ENCODE assay signal across 16 mouse cellular contexts in the genomic region with DNA sequence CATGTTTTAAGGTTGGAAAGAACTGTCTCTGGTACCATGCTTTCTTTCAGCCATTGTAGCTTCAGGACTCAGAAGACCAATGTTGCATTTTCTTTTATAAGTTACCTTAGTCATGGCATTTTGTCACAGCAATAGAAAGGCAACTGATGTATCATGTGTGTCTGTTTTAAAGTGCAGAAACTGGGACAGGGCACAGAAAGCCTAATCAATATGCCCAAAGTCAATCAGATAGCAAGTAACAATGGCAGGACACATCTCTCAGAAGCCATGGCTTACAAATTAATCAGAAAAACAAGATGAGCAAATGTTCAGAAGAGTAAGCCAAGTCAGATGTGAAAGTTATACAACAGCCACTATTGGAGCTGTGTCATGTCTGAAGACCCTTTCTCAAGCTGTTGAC.
A peak's percentile ranks its signal among the peaks of the same experiment; 100 is the strongest.
DNase-seq lines count a peak whose midpoint lies in the region; TF ChIP-seq lines count a peak whose summit lies in the region.
"Had no signal": no experiment of that assay in that cellular context is flagged by ENCODE, and none has a peak within 500 bp of the region (broad histone marks: within the 10 kb centered on the region; RNA-seq: fewer than 3 reads in every experiment).

No protein-coding gene starts in this region.

- H3K36me3 ChIP-seq in liver, adult 2 months (ENCODE audit: control insufficient read depth, insufficient read depth, low read length), result no peaks in the 10 kb centered on the region
- H3K36me3 ChIP-seq: G1E had no signal

- no peaks in the 10 kb centered on the region for H3K27me3 ChIP-seq in liver, adult 2 months (ENCODE audit: control insufficient read depth, insufficient read depth, low read length)
- H3K27me3 ChIP-seq: CH12.LX, Patski had no signal

- DNase-seq in liver, adult 2 months (ENCODE audit: extremely low read depth, low read depth, low spot score), result peak; percentile 84
- DNase-seq in liver, result no peak
- DNase-seq: adrenal gland, adult 2 months; adrenal gland, adult 8-10 months; adrenal gland, postnatal 10 days; adrenal gland, postnatal 14 days; adrenal gland, postnatal 25 days; adrenal gland, postnatal 36 days; B cell, adult 2 months; cerebellum, adult 11 months; cerebellum, adult 11-12 months; cerebellum, adult 18-20 months; cerebellum, adult 2 months had no signal

- no peak overlapping the region for H3K9ac ChIP-seq in liver, adult 2 months (ENCODE audit: low read depth, low read length)

- H3K4me3 ChIP-seq in liver, adult 2 months (ENCODE audit: insufficient read depth, low read depth, low read length), result no peak overlapping the region

- TF ChIP-seq CTCF in liver, adult 2 months (IDR thresholded peaks at IDR 0.05; ENCODE audit: low read depth, low read length), result no peak

- H3K79me2 ChIP-seq in liver, adult 2 months (ENCODE audit: control insufficient read depth, insufficient read depth, low read length), result no peaks in the 10 kb centered on the region

- H3K27ac ChIP-seq in liver, adult 2 months (replicated peaks; ENCODE audit: insufficient read depth, low read depth, low read length), result peak overlapping the region; percentile 65

- TF ChIP-seq POLR2A in liver, adult 2 months (IDR thresholded peaks at IDR 0.05; ENCODE audit: extremely low read depth, insufficient read depth, low read length), result no peak

- peaks cover 8% of the 10 kb centered on the region; the same call in 1 of the 2 replicates for H3K4me1 ChIP-seq in liver, adult 2 months (ENCODE audit: control insufficient read depth, insufficient read depth, low read length)
